Mouse (Mus musculus): ENCODE data around the gene Nck2. TPM values are rescaled to one million over a fixed set of nuclear protein-coding genes. Genes with fewer than 3 reads are reported as not detected.
A peak's percentile ranks its signal among the peaks of the same experiment; 100 is the strongest.

The Nck2 gene
- polyA plus RNA-seq, 1 experiment from 2014 or later, result 37.9 TPM

DNA sequence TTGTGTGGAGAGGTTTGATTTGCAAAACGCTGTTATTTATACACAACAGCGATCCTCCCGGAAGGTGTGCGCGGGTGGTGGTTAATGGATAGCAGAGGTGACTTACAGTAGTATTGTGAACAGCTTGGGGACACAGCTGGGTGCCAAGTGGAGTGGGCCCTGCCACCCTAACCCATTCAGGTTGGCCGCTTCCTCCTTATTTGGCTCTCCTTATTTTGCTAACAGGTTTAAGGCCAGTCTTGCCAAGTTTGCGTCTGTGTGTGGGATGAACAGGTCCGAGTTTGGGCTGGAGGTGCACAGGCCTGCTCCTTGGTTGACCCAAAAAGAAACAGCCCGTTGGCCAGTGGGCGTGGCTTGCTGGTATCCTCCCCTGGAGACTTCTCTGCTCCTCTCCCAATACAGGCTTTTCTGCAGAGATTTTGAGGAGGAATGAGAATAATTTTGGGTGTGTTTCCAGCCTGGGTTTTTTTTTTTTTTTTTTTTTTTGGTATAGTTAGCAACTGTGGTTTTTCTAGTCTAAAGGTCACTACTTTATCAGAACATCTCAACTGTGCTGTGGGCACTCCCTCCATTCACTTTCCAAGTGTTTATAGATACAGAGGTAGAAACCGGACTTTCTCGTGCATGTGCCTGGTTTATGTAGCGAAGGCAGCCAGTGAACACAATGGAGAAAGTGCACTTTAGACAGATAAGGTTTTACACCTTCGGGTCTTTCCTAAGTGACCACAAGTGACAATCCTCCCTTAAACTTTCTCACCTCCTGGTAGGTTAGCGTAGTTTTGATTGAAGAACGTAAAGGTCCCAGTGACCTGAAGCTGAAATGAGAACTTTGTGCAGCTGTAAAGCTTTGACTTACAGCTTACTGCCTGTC, 2.6 kb downstream of the Nck2 start:
- H3K9ac ChIP-seq, result peak overlapping the region; percentile 95
- H3K9me3 ChIP-seq (ENCODE audit: control insufficient read depth, low read length), result no peaks in the 10 kb centered on the region
- H3K27ac ChIP-seq, result peak overlapping the region; percentile 91
- 19% methylated on average over 16 of the region's 16 CpGs for WGBS
- H3K4me1 ChIP-seq (replicated peaks; ENCODE audit: control insufficient read depth, insufficient read depth, low read length), result peaks cover 32% of the 10 kb centered on the region
- no peaks in the 10 kb centered on the region for H3K27me3 ChIP-seq (ENCODE audit: control insufficient read depth, insufficient read depth, low read length)
- H3K4me2 ChIP-seq (replicated peaks), result peak overlapping the region; percentile 86
- ATAC-seq (ENCODE audit: low FRiP score) (0 out of 2 replicates have a peak, but pooled peaks have one; percentile 4), DNase-seq (ENCODE audit: low spot score) (peak; percentile 44)
- no peaks in the 10 kb centered on the region for H3K36me3 ChIP-seq (replicated peaks; ENCODE audit: control insufficient read depth, insufficient read depth)
- peak overlapping the region; percentile 94 for H3K4me3 ChIP-seq (replicated peaks; ENCODE audit: low read length)

DNA sequence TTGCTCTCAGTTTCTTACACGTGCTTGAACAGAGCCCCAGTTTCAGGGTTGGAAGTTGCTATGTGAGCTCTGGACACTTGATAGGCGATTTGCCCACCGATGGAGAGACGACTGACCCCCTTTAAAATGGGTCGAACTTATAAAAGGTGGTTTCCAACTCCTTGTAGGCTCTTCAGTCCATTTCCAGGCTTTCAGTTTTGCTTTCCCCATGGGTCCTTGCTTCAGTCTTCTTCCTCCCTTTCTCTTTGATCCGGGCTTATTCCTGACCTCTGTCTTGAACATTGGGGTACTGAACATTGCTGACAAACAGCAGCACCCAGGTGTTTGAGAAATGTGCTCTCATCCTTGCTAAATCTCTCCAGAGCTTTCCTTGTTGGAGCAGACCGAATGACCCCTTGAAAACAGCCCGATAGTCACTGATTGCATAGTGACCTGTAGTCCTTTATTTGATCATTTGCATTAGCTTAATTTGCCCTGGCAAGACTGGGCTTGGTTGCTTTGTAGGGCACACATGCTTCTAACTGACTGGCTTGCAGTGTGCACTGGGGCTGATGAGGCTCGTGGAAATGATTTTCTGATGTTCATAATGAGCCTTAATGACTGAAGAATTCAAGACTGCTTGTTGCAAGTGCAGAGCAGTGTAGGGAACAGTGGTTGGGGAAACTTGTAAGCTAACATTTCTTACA, 3.4 kb downstream of the Nck2 start:
- H3K9me3 ChIP-seq (ENCODE audit: control insufficient read depth, low read length), result no peaks in the 10 kb centered on the region
- ATAC-seq (ENCODE audit: low FRiP score) (no peak), DNase-seq (ENCODE audit: low spot score) (no peak)
- no peaks in the 10 kb centered on the region for H3K36me3 ChIP-seq (replicated peaks; ENCODE audit: control insufficient read depth, insufficient read depth)
- 55% methylated on average over 9 of the region's 9 CpGs for WGBS
- peak overlapping the region; percentile 94 for H3K4me3 ChIP-seq (replicated peaks; ENCODE audit: low read length)
- H3K27ac ChIP-seq, result no peak overlapping the region
- peaks cover 32% of the 10 kb centered on the region for H3K4me1 ChIP-seq (replicated peaks; ENCODE audit: control insufficient read depth, insufficient read depth, low read length)
- H3K4me2 ChIP-seq (replicated peaks), result peak overlapping the region; percentile 86
- 0 out of 2 replicates have a peak overlapping the region, but pooled peaks have one; percentile 95 for H3K9ac ChIP-seq
- no peaks in the 10 kb centered on the region for H3K27me3 ChIP-seq (ENCODE audit: control insufficient read depth, insufficient read depth, low read length)

DNA sequence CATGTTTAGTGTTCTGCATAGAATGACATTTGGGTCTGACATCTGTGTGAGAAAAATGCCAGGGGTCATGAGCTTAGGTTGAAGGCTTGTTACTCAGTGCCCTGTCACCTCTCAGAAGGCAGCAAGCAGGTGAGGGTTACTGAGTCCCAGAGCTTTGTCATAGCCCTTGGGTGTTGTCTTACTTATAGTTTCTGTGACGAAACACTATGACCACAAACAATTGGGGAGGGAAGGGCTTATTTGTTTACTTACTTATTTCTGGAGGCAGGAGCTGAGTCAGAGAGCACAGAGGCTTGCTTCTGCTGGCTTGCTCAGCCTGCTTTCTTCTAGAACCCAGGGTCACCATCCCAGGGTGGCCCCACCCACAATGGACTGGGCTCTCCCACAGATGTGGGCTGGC, 6.4 kb downstream of the Nck2 start:
- Histone ChIP-seq H3K27me3 (ENCODE audit: control insufficient read depth, insufficient read depth, low read length) (no peaks in the 10 kb centered on the region), H3K9ac (no peak overlapping the region), H3K36me3 (replicated peaks; ENCODE audit: control insufficient read depth, insufficient read depth) (no peaks in the 10 kb centered on the region), H3K4me1 (replicated peaks; ENCODE audit: control insufficient read depth, insufficient read depth, low read length) (peaks cover 34% of the 10 kb centered on the region), H3K4me2 (replicated peaks) (no peak overlapping the region), H3K4me3 (replicated peaks; ENCODE audit: low read length) (no peak overlapping the region), H3K9me3 (ENCODE audit: control insufficient read depth, low read length) (no peaks in the 10 kb centered on the region), H3K27ac (no peak overlapping the region)
- DNase-seq (ENCODE audit: low spot score) (no peak), ATAC-seq (ENCODE audit: low FRiP score) (no peak)
- 88% methylated on average over 1 of the region's 1 CpGs for WGBS

DNA sequence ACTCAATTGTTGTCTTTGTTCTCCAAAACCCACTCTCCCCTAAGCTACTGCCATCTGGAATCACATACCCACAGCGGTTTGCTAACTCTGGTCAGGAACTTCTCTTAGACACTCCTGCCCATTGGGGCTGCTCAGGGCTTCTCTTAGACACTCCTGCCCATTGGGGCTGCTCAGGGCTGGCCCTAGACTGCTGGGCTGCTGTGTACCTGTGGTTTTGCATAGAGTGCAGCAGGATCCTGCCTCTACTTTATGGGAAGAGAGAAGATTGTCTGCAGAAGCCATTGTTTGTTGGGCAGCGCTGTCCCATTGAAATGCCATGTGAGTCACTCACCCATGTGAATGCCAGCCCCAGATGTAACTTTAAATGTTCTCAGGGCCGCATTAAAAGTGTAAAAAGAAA, 9.3 kb downstream of the Nck2 start:
- Histone ChIP-seq H3K27me3 (ENCODE audit: control insufficient read depth, insufficient read depth, low read length) (no peaks in the 10 kb centered on the region), H3K27ac (no peak overlapping the region), H3K9me3 (ENCODE audit: control insufficient read depth, low read length) (no peaks in the 10 kb centered on the region), H3K4me1 (replicated peaks; ENCODE audit: control insufficient read depth, insufficient read depth, low read length) (peaks cover 18% of the 10 kb centered on the region; the same call in 1 of the 2 replicates), H3K9ac (no peak overlapping the region), H3K4me2 (replicated peaks) (no peak overlapping the region), H3K4me3 (replicated peaks; ENCODE audit: low read length) (no peak overlapping the region), H3K36me3 (replicated peaks; ENCODE audit: control insufficient read depth, insufficient read depth) (no peaks in the 10 kb centered on the region)
- no peak for ATAC-seq (ENCODE audit: low FRiP score)
- WGBS, result 76% methylated on average over 3 of the region's 3 CpGs
- no peak for DNase-seq (ENCODE audit: low spot score)

DNA sequence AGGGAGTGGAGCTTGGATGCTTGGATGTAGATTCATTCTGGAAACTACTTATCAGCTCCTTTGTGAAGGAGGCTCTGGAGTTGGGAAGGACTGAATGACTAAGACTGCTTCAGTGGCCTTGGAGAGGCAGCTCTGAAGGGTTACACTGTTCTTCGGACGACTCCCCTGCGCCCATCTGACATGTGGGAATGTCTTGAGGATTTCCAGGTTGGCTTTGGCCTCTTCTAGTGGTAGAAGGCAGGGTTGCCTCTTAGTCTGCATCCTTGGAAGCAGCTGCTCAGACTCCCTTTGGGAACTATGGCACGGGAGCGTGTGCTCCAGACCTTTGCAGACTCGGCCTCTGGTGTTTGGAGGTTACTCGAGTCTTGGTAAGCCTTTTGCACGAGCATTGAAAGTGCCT, 10.4 kb downstream of the Nck2 start:
- H3K9ac ChIP-seq, result no peak overlapping the region
- no peaks in the 10 kb centered on the region for H3K27me3 ChIP-seq (ENCODE audit: control insufficient read depth, insufficient read depth, low read length)
- no peaks in the 10 kb centered on the region for H3K36me3 ChIP-seq (replicated peaks; ENCODE audit: control insufficient read depth, insufficient read depth)
- no peaks in the 10 kb centered on the region for H3K9me3 ChIP-seq (ENCODE audit: control insufficient read depth, low read length)
- no peak overlapping the region for H3K27ac ChIP-seq
- no peak overlapping the region for H3K4me2 ChIP-seq (replicated peaks)
- ATAC-seq (ENCODE audit: low FRiP score), result no peak
- no peak overlapping the region for H3K4me3 ChIP-seq (replicated peaks; ENCODE audit: low read length)
- no peak for DNase-seq (ENCODE audit: low spot score)
- 85% methylated on average over 8 of the region's 8 CpGs for WGBS
- peaks cover 16% of the 10 kb centered on the region; the same call in 1 of the 2 replicates for H3K4me1 ChIP-seq (replicated peaks; ENCODE audit: control insufficient read depth, insufficient read depth, low read length)

DNA sequence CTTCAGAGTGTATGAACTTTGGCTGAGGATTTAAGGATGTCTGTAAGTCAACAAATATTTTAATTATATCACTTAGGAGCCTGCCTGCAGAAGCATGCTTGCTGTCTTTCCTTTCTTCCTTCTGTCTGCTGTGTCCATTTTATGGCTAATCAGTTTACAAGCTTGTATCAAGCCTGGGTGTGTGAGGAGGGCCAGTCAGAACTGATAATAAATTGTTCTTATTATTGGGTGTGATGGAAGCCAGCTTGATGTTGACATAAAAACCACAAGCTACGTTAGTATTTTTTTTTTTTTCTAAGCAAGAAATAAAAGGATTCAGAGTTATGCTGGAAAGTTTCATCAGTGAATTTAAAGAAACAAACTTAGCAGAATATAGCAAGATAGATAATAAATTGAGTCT, 10.8 kb downstream of the Nck2 start:
- H3K9ac ChIP-seq, result no peak overlapping the region
- ATAC-seq (ENCODE audit: low FRiP score) (no peak), DNase-seq (ENCODE audit: low spot score) (no peak)
- WGBS, result 81% methylated on average over 1 of the region's 1 CpGs
- no peak overlapping the region for H3K4me2 ChIP-seq (replicated peaks)
- H3K27me3 ChIP-seq (ENCODE audit: control insufficient read depth, insufficient read depth, low read length), result no peaks in the 10 kb centered on the region
- H3K4me3 ChIP-seq (replicated peaks; ENCODE audit: low read length), result no peak overlapping the region
- H3K9me3 ChIP-seq (ENCODE audit: control insufficient read depth, low read length), result no peaks in the 10 kb centered on the region
- H3K36me3 ChIP-seq (replicated peaks; ENCODE audit: control insufficient read depth, insufficient read depth), result no peaks in the 10 kb centered on the region
- H3K4me1 ChIP-seq (replicated peaks; ENCODE audit: control insufficient read depth, insufficient read depth, low read length), result peaks cover 16% of the 10 kb centered on the region; the same call in 1 of the 2 replicates
- no peak overlapping the region for H3K27ac ChIP-seq

DNA sequence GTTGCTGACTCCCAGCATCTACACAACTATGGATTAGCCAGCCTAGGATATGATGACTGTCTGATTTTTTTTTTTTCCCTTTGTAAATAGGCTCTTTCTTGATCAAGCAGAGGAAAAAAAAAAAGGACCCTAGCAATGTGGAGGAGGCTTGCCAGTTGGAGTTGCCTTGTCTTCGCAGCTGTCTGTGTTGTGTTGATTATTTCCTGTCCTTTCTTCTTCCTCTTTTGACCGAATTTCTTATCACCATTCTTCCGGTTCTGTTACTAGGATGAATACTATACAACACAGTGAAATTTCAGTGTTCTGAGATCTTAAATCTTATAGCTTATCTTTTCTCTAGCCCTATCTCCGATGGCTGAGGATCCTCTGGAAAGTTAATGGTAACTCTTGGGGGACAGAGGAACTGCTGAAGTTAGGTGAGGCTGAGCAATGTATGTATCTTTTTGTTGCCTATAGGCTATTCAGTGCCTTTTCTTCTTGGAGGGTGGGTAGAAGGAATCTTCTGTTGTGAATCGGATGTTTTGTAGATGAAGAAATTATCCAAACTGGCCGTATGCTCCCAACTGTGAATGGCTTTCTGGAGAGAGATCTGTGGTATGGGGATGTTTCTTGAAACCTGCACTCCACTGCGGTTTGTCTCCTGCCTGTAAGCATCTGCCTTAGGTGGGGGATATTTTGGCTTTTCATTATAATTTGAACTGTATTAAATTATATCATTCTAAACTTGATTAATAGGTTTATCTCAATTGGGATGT, 12.8 kb downstream of the Nck2 start:
- Histone ChIP-seq H3K27ac (no peak overlapping the region), H3K9me3 (ENCODE audit: control insufficient read depth, low read length) (no peaks in the 10 kb centered on the region), H3K4me1 (replicated peaks; ENCODE audit: control insufficient read depth, insufficient read depth, low read length) (peaks cover 7% of the 10 kb centered on the region; the same call in 1 of the 2 replicates), H3K4me3 (replicated peaks; ENCODE audit: low read length) (no peak overlapping the region), H3K9ac (no peak overlapping the region), H3K27me3 (ENCODE audit: control insufficient read depth, insufficient read depth, low read length) (no peaks in the 10 kb centered on the region), H3K4me2 (replicated peaks) (no peak overlapping the region), H3K36me3 (replicated peaks; ENCODE audit: control insufficient read depth, insufficient read depth) (no peaks in the 10 kb centered on the region)
- DNase-seq (ENCODE audit: low spot score) (no peak), ATAC-seq (ENCODE audit: low FRiP score) (no peak)
- WGBS, result 91% methylated on average over 7 of the region's 7 CpGs

DNA sequence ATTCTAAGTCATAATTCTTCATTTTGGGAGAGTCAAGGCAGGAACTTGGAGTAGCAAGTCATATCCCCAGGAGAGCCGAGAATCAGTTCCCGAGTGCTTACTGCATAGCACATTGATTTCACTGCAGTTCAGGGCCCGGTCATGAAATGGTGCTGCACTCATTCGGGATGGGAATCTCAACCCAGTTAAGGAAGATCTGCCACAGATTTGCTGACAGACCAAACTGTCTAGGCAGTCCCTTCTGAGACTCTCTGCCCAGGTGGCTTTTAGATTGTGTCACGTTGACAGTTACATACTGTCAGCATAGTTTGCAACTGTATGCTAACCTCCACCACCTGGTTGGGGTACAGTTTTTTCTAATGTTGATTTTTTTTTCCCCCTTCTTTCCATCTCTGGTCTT, 16.1 kb downstream of the Nck2 start:
- WGBS, result 94% methylated on average over 5 of the region's 5 CpGs
- Histone ChIP-seq H3K9ac (no peak overlapping the region), H3K4me1 (replicated peaks; ENCODE audit: control insufficient read depth, insufficient read depth, low read length) (peaks cover 9% of the 10 kb centered on the region; the same call in 1 of the 2 replicates), H3K36me3 (replicated peaks; ENCODE audit: control insufficient read depth, insufficient read depth) (no peaks in the 10 kb centered on the region), H3K9me3 (ENCODE audit: control insufficient read depth, low read length) (no peaks in the 10 kb centered on the region), H3K4me3 (replicated peaks; ENCODE audit: low read length) (no peak overlapping the region), H3K27ac (no peak overlapping the region), H3K27me3 (ENCODE audit: control insufficient read depth, insufficient read depth, low read length) (no peaks in the 10 kb centered on the region), H3K4me2 (replicated peaks) (no peak overlapping the region)
- ATAC-seq (ENCODE audit: low FRiP score) (no peak), DNase-seq (ENCODE audit: low spot score) (no peak)

DNA sequence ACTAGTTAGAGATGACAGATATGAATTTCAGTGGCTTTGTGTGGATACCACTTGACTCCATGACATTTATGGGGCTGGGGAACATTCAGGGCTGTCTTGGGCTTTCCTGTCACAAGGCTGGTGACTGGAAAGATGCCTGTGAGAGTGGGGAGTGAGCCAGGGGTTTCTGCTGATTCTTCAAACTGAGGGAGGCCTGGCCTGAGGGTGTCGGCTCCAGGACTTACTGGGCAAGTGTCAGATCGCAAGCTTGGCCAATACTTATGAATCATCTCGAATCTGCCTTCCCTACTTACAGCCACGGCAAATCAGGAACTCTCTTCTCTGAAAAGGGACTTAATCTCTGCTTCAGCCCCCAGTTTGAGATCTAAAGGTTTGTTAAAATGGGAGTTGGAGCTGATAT, 18.3 kb downstream of the Nck2 start:
- Histone ChIP-seq H3K4me1 (replicated peaks; ENCODE audit: control insufficient read depth, insufficient read depth, low read length) (peaks cover 9% of the 10 kb centered on the region; the same call in 1 of the 2 replicates), H3K27ac (no peak overlapping the region), H3K9ac (no peak overlapping the region), H3K4me3 (replicated peaks; ENCODE audit: low read length) (no peak overlapping the region), H3K4me2 (replicated peaks) (no peak overlapping the region), H3K27me3 (ENCODE audit: control insufficient read depth, insufficient read depth, low read length) (no peaks in the 10 kb centered on the region), H3K36me3 (replicated peaks; ENCODE audit: control insufficient read depth, insufficient read depth) (no peaks in the 10 kb centered on the region), H3K9me3 (ENCODE audit: control insufficient read depth, low read length) (no peaks in the 10 kb centered on the region)
- DNase-seq (ENCODE audit: low spot score), result no peak
- WGBS, result 78% methylated on average over 4 of the region's 4 CpGs
- no peak for ATAC-seq (ENCODE audit: low FRiP score)

Measured in hindbrain, embryonic 14.5 days (tissue).